Mouse (Mus musculus): Measurements from ENCODE around the gene Tbc1d25.

Gene Tbc1d25

DNA sequence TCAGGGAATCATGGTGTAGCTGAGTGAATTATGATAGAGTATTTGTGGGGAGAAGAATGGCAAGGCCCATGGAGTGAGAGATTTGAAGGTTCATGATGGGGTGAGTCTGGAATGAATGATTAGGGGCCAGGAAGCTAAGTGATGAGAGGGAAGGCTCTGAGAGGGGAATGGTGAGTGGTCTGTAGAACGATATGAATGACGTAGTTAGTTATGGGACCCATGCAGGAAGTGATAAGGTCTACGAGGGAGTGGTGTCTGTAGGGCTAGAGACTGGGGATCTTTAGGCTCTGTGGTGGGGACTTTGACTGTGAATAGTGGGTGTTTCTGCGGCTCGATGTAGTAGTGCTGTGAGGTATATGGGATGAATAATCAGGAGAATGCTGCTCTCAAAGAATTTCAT is 3.7 kb upstream of the Tbc1d25 start:
- no peak for DNase-seq (ENCODE audit: low read depth)

DNA sequence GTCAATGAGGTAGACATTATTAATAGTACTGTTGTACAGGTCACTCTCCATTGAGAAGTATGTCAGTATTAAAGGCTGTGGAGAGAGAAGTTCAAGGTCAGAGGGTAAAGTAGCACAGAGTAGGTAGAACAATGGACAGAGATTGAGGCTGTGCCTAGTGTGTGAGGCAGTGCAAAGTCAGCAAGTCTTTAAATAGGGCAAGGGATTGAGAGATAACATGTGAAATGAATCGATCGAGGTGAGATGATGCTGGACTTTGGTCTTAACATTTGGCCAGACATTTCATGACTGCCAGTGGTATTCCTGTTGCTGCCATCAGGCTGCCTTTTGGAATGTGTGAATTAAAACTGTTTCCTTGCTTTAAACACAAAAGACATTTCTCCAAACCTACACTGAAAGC is 2.9 kb upstream of the Tbc1d25 start:
- DNase-seq (ENCODE audit: low read depth), result no peak

DNA sequence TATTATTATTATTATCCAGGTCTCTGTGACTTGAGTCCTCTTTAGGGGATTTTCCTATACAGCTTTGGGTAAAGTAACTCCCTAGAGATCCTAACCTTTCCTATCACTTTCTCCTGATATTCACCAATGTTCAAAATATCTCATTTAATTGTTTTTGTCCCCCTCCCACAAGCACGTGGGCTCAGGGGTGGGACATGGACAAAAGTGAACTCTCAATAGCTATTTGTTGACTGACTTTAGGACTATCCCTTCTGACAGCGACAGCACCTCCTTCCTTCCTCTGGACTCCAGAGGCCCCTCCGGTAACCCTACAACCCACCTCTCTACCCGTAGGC is 845 bp downstream of the Tbc1d25 start:
- DNase-seq (ENCODE audit: low read depth), result no peak

DNA sequence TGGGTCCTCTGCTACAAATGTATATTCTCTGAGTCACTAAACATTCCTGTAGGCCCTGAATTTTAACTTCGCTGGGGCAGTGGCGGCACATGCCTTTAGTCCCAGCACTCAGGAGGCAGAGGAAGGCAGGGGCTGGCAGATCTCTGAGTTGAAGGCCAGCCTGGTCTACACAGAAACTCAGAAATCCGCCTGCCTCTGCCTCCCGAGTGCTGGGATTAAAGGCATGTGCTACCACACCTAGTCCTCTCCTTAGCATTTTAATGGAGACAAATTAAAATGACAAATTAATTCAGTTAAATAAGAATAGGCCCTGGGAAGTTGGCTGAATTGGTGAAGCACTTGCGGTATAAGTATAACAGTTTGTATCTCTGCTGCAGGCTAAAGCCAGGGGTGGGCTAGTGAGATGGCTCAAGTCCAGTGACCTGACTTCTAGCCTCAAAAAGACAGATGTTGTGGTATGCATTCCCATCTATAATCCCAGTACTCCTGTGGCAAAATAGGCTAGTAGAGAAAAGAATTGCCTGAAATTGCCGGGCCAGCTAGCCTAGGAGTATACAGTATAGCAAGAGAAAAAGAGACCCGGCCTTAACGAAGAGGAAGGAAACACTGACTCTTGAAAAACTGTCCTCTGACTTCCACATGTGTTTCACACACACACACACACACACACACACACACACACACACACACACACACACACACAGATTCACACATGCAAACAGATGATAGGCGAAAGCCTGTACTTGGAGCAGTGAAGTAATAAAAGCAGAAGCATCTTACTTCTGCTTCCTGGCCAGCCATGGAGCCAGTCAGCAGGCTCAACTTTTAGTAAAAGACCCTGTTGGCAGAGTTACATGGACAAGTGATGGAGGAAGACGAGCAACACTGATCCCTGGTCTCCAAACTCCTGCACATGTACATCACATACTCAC is 8.0 kb downstream of the Tbc1d25 start:
- DNase-seq (ENCODE audit: low read depth), result no peak

DNA sequence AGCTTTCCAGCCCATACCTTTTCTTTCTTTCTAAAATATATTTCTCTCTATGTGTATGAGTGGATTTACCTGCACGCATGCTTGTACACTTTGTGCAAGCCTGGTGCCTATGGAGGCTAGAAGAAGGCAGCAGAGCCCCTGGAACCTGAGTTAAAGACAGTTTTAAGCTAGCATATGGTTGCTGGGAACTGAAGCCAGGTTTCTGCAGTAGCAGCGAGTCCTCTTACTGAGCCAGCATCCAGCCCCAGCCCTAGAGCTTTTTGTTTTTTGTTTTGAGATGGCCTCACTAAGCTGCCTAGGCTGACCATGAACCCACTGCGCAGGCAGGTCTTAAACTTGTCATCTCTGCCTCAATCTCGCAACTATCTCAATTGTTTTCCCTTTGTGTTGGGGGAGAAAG is 11.5 kb downstream of the Tbc1d25 start:
- DNase-seq (ENCODE audit: low read depth), result no peak

DNA sequence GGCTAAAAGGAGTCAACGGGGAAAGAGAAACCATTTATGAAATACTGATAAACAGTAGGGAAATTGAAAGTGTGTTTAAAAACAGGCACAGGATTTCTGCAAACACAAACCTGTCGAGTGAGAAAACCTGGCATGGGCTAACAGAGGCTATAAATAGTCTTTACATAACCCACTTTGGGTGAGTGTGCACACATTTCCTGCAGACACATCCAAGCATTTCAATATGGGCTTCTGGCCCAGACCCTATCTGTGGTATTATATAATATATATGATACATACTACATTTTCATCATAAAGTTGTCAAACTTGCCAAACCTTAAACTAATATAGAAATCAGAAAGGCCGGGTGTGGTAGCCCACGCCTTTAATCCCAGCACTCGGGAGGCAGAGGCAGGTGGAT is 12.9 kb downstream of the Tbc1d25 start:
- DNase-seq (ENCODE audit: low read depth), result no peak

DNA sequence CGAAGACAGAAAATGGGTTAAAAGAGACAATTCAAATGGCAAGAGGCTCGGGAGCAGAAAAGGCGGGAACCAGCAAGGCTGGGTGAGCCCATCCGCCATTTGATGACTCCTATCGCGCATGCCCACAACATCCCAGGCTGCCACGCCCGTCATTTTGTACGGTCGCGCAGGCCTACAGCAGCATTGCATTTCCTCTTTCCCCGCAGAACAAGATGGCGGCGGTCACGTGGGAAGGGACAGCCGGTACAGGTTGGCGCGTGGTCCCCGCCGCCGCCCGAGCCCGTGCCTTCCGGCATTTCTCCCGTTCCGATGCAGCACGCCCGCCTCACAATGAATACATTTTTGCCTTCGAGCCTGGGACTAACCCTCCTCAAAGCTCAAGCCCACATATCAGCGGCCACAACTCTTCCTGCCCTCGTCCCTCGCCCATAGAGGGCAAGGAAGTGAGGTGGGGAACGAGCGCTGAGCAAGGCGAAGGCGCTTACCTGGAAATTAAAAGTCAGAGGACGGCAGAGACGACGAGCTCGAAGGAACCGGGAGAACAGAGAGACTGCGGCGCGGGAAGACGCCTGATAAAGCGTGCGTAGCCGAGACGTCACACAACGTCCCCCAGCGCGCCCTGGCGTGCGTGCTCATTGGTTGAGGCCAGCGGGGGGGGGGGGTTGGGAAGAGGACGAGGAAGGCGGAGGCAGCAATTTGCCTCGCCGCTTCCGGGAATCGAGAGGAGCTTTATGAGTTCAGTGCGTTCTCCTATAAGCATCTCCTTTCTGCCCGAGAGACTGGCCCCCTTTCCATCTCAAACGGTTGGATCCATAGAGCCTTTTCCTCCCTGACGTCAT is 30.6 kb downstream of the Tbc1d25 start, which contains the start of gene Rbm3:
Gene Rbm3 (minus strand): TSS at position 728 of the 839 bp plus-strand sequence.
- DNase-seq (ENCODE audit: low read depth), result peak; percentile 90

DNA sequence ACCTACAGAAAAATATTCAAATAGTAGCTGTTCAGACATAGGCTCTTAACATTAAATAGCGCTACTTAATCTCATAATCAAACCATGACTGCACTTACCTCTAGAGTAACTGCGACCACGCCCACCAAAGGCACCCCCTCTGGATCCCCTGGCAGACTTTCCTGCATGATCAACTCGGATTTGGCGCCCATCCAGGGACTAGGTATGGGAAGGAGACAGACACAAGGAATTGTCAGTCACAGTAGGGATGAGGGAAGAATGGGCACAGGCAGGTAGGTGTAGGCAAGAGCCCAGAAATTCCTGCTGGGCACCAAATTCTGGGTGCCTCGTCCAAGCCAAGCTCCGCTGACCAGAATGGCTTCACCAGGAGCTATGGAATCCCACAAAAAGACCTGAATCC is 32.2 kb downstream of the Tbc1d25 start:
- no peak for DNase-seq (ENCODE audit: low read depth)

DNA sequence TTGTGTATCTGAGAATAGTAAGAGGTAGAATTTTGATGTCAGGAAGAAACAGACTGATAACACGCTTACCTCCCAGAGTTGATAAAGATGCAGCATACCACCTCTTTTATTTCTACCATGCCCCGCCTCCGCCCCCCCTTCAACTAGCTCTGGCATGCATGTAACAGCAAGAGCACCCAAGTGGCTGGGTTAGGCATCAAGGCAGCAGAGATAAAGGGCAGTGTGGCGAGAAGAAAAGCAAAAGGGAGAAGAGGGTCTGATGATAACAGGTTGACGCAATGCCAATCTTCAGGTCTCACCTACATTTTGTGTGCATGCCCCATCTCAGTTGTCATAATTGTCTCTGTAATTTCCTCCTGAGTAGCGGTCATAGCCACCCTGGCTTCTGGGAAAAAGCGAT is 33.0 kb downstream of the Tbc1d25 start:
- peak; percentile 11 for DNase-seq (ENCODE audit: low read depth)

DNA sequence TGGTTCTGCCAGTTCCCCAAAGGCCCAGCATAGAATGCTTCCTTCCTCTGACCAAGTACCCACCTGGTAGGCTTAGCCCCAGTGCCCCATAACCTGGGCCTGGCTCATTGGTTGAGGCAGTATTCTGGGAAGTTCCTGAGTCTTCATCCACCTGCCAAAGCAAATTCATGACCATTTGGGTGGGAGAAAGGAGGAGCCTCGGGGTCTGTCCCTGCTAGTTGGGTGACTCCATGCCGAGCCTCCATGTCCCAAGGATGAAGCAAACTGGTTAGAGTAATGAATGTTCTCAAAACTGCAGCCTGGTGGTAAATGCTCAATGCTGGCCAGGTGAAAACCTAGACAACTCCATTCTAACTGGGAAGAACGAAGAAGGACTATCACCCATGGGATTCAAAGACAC is 34.9 kb downstream of the Tbc1d25 start:
- DNase-seq (ENCODE audit: low read depth), result peak; percentile 10

DNA sequence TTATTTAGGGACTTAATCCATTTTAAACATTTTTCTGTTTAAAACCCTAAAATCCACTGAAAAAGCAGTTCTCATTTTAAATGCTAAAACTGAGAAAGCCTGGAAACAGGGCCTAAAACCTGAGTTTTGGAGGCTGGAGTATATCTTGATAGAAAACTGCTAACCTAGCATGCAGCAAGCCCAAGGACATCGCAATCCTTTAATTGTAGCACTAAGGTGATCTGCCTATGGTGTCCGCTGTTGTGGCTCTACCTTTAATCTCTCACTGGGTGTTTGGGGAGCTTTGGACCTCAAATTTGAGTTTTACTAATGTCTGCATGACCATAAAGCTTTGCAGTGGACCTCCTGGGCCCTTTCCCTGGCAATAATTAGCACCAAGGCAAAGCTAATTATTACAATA is 35.5 kb downstream of the Tbc1d25 start:
- DNase-seq (ENCODE audit: low read depth), result no peak

DNA sequence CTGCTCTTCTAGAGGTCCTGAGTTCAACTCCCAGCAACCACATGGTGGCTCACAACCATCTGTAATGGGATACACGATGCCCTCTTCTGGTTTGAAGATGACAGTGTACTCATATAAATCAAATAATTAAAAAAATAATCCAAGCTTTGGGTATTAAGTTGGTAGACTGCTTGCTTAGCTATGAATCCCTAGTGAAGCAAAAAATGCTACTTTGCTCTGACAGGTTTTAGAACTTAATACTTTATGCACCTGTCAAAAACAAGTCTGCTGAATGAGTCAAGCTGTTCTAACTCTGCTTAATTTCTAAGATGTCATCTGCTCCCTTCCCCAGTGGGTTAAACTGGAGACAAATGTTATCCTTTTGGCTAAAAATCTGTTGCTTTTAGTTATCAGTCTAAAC is 36.5 kb downstream of the Tbc1d25 start:
- DNase-seq (ENCODE audit: low read depth), result peak; percentile 17

DNA sequence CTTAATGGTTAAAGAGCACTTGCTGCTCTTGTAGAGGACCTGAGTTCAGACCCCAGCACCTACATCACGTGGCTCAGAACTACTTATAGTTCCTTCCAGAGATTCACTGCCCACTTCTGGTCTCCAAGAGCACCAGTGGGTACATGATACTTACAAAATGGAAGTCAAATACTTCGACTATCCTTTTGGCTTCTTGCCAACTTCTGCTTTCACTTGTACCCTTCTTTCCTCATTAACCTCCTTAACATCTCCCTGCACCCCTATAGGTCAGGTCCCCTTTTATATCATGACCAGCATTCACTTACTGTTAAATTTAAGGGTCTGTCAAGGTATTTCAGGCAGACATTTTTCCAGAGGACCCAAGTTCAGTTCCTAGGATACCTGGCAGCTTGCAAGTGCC is 40.1 kb downstream of the Tbc1d25 start:
- DNase-seq (ENCODE audit: low read depth), result peak; percentile 28

DNA sequence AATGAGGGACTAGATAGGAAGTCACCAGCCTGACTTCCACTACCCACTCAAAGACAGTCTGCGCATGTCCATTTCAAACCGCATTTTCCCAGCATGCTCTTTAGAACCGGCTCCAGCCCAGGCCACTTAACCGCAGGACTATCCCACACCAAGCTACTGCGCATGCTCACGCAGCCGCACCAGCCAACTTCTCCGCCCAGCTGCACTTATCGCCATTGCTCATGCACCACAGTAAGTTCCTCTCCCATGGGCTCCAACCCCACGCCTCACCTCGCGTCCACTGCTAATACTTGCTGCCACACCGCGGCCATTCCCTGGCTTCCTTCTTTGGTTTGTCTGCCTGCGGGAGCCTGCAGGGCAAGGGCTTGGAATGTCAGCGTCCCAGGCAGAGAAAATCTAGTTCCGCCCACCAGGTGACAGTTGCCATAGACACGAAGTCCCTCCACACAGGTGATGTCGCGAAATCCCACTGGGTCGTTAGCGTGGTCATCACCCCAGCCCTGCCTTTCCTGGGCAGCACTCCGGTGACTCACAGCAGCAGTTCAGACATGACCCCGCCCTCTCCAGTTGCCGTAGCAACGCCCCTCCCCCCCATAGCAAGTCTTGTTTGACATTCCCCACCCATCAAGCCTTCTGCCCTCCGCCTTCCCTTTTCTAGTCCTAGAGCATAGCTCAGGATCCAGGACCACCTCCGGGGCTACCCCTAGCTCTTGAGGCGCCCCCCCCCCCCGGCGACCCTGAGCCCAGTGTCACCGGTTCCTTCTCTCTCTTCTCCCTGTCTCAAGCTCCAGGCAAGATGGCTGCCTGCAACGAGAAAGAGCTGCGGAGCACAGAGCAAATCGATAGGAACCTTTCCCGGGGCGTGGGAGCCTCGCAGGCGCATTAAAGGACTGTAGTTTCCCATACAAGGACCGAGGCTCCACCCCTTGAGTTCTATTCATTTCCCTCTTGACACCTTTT is 43.7 kb downstream of the Tbc1d25 start, which contains the start of gene Wdr13:
Gene Wdr13 (minus strand): TSS at position 876 of the 960 bp plus-strand sequence.
- peak; percentile 93 for DNase-seq (ENCODE audit: low read depth)

DNA sequence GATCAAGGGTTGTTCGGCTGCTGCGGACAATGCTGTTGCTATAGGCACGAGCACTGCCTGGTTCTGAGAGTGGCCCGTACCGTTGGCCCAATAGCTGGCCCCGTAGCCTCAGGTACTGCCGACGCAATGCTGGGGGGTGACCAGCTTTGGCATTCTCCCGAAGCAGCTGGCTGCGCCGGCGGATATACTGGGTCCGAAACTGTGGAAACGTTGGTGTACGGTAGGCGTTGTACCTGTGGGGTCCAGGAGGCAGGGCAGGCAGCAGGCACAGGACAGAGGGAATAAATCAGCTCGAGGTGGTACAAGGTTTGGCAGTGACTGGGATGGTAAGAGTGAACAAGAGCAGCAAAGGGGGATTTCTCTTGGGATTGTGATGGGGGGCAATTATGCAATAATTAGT is 44.6 kb downstream of the Tbc1d25 start:
- DNase-seq (ENCODE audit: low read depth), result no peak

DNA sequence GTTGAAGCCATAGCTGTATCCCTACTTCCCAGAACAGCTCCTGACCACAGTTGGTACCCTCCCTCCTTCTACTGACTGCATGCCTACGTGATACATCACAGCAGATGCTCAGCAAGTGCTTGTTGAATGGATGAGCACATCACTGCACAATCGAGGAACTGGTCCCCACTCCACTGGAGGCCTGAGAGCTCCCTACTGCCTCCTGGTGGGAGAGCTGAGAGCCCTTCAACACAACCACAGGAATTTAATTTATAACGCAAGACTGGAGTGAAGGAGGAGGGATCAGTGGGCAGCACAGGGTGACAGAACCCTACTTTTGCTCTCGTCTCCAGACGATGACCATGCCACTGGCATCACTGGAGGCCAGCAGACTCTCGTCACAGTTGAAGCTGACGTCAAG is 50.7 kb downstream of the Tbc1d25 start:
- no peak for DNase-seq (ENCODE audit: low read depth)

DNA sequence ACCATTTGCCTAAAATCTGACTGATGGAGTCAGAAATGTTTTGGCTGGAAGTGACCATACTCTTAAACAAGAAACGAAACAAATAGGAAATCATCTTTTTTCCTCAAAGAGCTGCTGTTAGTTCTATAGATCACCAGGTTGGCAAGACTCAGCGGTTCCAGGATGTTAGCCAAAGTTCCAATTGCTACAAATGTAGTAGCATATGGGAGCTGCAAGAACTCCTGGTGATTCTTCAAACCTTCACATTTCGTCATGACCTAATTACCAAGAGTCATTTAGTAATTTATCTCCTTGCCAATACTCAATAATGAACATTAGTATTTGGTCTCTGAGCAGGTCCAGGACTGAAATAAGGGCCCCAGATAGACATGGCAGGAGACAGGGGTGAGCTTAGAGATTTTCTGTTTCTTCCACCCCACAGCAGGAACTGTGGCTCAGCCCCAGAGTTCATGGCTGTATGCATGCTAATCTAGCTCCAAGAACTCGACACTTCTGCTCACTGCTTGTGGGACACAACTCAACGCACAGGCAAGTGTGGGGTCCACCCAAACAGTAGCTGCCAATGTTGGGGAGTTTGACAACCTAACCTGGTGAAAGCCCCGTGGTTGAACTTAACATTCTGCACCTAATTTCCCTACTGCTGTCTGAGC is 52.0 kb downstream of the Tbc1d25 start:
- DNase-seq (ENCODE audit: low read depth), result no peak

DNA sequence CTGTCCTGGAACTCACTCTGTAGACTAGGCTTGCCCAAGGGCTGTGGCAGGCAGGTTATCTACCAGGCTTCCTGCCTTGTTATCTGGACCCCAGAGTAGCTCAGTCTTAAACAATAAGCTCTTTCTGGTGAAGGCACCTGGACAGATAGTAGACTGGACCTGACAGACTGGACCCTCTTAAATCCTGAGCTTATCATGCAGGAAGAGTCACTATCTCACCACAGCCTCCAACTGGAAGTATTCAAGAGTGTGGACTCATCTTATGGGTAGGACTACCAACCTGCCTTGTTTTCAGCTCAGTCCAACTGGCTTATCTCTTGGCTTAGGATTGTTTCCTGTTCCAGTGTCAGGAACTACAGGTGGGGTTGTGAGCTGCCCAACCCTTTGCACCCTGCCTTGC is 58.7 kb downstream of the Tbc1d25 start:
- no peak for DNase-seq (ENCODE audit: low read depth)

DNA sequence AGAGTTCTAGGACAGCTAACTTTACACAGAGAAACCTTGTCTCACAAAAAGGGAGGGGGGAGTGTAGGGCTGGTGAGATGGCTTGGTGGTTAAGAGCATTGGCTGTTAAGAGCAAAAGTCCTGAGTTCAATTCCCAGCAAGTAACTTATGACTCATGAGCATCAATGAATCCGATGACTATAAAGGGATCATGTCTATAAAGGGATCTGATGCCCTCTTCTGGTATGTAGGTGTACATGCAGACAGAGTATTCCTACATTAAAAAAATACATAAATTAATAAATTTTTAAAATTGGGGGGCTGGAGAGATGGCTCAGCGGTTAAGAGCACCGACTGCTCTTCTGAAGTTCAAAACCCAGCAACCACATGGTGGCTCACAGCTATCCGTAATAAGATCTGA is 60.7 kb downstream of the Tbc1d25 start:
- DNase-seq (ENCODE audit: low read depth), result peak; percentile 40

DNA sequence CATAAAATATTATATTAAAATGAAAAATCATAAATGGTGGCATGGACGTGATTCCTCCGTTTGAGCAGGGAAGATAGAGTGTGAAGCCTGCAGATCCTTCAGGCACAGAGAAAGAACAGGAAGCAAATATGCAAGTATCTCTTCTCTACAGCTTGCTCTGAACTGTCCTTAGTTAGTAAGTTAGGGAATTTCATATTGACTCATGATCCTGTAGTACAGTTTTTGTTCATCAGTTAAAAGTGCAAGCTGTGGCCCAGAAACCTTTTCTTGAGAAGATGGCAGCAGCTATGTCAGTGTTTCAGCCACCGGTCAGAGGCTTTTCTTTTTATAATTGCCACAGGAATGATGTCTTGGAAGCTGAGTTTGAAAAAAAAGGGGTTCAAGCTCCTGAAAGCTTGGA is 71.0 kb downstream of the Tbc1d25 start:
- no peak for DNase-seq (ENCODE audit: low read depth)

Measured in naive thymus-derived CD4-positive, alpha-beta T cell, adult 2 months (primary cell).